Mouse (Mus musculus): ENCODE results near the gene Actn4. TPM values are rescaled to one million over a fixed set of nuclear protein-coding genes. Genes with fewer than 3 reads are reported as not detected.
A peak's percentile ranks its signal among the peaks of the same experiment; 100 is the strongest.

The Actn4 gene
- total and polyA plus RNA-seq, 3 experiments: 60.5 to 267 TPM; not detected in 1

DNA sequence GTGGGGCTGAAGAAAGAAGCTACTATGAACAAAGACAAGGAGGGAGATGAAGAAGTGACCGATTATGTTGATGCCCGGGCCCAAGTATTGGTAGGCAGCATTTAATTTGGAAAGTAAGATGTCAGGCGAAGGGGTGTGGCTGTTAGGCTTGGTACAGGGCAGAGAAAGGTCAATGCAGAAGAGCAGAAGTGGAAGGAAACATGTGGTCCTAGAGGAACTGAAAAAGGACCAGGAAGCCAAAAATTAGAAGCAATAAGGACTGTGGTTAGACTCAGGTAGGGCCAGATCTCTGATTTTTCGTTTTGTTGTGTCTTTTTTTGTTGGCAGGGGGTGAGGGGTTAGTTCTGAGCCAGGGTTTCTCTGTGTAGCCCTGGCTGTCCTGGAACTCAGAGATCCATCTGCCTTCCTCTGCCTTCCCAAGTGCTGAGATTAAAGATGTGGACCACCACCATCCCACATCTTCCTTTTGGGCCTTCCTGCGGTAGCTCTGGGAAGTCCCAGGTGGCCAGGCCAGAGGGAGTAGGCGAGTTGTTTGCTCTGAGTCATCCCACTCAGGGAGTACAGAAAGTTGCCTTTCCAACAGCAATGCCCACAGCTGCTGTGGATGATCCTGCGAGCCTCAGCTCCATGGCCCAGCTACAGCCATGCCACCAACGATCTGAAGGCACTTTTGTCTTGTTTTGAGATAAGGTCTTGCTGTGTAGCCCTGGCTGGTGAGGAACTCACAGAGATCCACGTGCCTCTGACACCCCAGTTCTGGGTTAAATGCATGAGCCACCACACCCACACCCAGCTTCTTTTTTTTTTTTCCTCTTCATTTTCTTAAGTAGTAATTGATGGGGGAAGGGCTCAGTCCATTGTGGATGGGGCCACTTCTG is 45.3 kb upstream of the Actn4 start:
- DNase-seq (ENCODE audit: low read depth, low spot score): peak; percentile 65
- no peaks in the 10 kb centered on the region for H3K79me2 ChIP-seq (ENCODE audit: control insufficient read depth, insufficient read depth, low read length, poor library complexity)
- H3K27me3 ChIP-seq (ENCODE audit: control insufficient read depth in 1 of 2, insufficient read depth in 2 of 2, low read length in 2 of 2): no peaks in the 10 kb centered on the region
- no peak overlapping the region for H3K4me3 ChIP-seq (ENCODE audit: control insufficient read depth in 1 of 2, insufficient read depth in 1 of 2, low read depth in 2 of 2, low read length in 2 of 2)
- peaks cover 0 to 14% of the 10 kb centered on the region in 2 experiments; a peak in 2 of 4 replicates for H3K36me3 ChIP-seq (ENCODE audit: control insufficient read depth in 1 of 2, insufficient read depth in 2 of 2, low read length in 2 of 2)
- H3K4me1 ChIP-seq (ENCODE audit: control insufficient read depth in 1 of 2, insufficient read depth in 2 of 2, low read length in 2 of 2): peaks cover 12 to 16% of the 10 kb centered on the region in 2 experiments
- peak overlapping the region; percentile 23; the same call in 1 of the 2 replicates for H3K27ac ChIP-seq (ENCODE audit: control insufficient read depth, low read depth, low read length)
- H3K9me3 ChIP-seq (replicated peaks; ENCODE audit: insufficient read depth, low read length): no peaks in the 10 kb centered on the region
- H3K9ac ChIP-seq (ENCODE audit: control insufficient read depth, low read depth, low read length, poor library complexity, severe bottlenecking): no peak overlapping the region
- TF ChIP-seq USF2 (IDR thresholded peaks at IDR 0.05; ENCODE audit: borderline replicate concordance in 1 of 2, insufficient read depth in 1 of 2, low read depth in 1 of 2, low read length in 2 of 2) (no peak), UBTF (IDR thresholded peaks at IDR 0.05; ENCODE audit: borderline replicate concordance, insufficient read depth, low read depth, low read length) (no peak), ZKSCAN1 (IDR thresholded peaks at IDR 0.05; ENCODE audit: low read depth, low read length) (no peak), BHLHE40 (IDR thresholded peaks at IDR 0.05; ENCODE audit: borderline replicate concordance, low read depth, low read length) (peak; percentile 50; the same call in 1 of the 2 replicates), CHD1 (IDR thresholded peaks at IDR 0.05; ENCODE audit: low read depth, low read length) (no peak), CHD2 (IDR thresholded peaks at IDR 0.05; ENCODE audit: low read length) (no peak), ELF1 (IDR thresholded peaks at IDR 0.05; ENCODE audit: low read depth, low read length) (no peak), POLR2AphosphoS2 (IDR thresholded peaks at IDR 0.05; ENCODE audit: low read length) (no peak), MXI1 (IDR thresholded peaks at IDR 0.05; ENCODE audit: low read depth, low read length) (peak; percentile 95), POLR2A (IDR thresholded peaks at IDR 0.05; ENCODE audit: control insufficient read depth in 1 of 2, insufficient read depth in 1 of 2, low read depth in 1 of 2, low read length in 2 of 2, poor library complexity in 1 of 2) (no peak), RCOR1 (IDR thresholded peaks at IDR 0.05; ENCODE audit: low read depth, low read length) (no peak), ETS1 (IDR thresholded peaks at IDR 0.05; ENCODE audit: low read depth, low read length) (peak; percentile 52), SIN3A (IDR thresholded peaks at IDR 0.05; ENCODE audit: low read length) (peak; percentile 47; the same call in 1 of the 2 replicates), ZMIZ1 (IDR thresholded peaks at IDR 0.05; ENCODE audit: low read depth, low read length) (no peak), TBP (IDR thresholded peaks at IDR 0.05; ENCODE audit: low read depth, low read length) (no peak), MAFK (IDR thresholded peaks at IDR 0.05; ENCODE audit: borderline replicate concordance, low read depth, low read length) (no peak), POLR2AphosphoS5 (IDR thresholded peaks at IDR 0.05; ENCODE audit: borderline replicate concordance, low read depth, low read length) (no peak), ZNF384 (IDR thresholded peaks at IDR 0.05; ENCODE audit: low read depth, low read length) (peak; percentile 86), USF1 (IDR thresholded peaks at IDR 0.05; ENCODE audit: low read depth, low read length) (0 out of 2 replicates have a peak, but pooled peaks have one; percentile 31), MAX (IDR thresholded peaks at IDR 0.05; ENCODE audit: low read length) (peak; percentile 88), MYC (IDR thresholded peaks at IDR 0.05; ENCODE audit: low read depth, low read length) (peak; percentile 85; the same call in 1 of the 2 replicates), GATA1 (IDR thresholded peaks at IDR 0.05; ENCODE audit: low read depth, low read length) (peak; percentile 24; the same call in 1 of the 2 replicates), EP300 (IDR thresholded peaks at IDR 0.05; ENCODE audit: low read depth in 1 of 2, low read length in 2 of 2) (no peak), SMC3 (IDR thresholded peaks at IDR 0.05; ENCODE audit: low read depth, low read length) (no peak), RAD21 (IDR thresholded peaks at IDR 0.05; ENCODE audit: low read depth, low read length) (no peak)

All from MEL (cell line).